Mouse (Mus musculus) thymus, adult 18-20 months (tissue): ENCODE measurements around the gene Scn8a.
"Not testable (repeated sequence)": the region's sequence is repeated elsewhere in the genome, so short reads cannot be mapped to it uniquely, and the experiment has no call there.

ENCODE experiments used
- DNase-seq, 2 experiments: peaks; one replicate each; pipeline ENCODE4 v3.0.0; 2022; ENCODE audit warnings: mixed read lengths in 2 of 2

Scn8a gene

GRCm38 (mm10) chr15:100869558-100869957 lies at the start of gene Scn8a:
Gene Scn8a (plus strand): TSS chr15:100869858.
- no peak for DNase-seq

DNA sequence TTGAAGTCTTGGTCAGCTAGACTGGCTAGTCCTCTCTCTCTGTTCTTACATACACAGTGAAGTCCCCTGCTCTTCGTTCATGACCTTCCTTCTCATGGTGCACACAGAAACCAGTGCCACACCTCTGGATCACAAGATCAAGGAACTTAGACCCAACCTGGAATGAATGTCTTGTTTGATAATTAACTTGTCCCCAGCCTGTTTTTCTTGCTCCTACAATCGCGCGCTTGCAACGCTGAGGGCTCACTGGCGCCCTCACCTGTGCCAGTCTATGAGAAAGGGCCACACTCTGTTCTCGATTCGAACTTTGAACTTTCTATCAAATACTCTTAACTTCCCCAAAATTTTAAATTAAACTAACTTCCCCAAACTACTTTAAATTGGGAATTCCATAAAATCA lies 47.8 kb upstream of the Scn8a start:
- no peak for DNase-seq

DNA sequence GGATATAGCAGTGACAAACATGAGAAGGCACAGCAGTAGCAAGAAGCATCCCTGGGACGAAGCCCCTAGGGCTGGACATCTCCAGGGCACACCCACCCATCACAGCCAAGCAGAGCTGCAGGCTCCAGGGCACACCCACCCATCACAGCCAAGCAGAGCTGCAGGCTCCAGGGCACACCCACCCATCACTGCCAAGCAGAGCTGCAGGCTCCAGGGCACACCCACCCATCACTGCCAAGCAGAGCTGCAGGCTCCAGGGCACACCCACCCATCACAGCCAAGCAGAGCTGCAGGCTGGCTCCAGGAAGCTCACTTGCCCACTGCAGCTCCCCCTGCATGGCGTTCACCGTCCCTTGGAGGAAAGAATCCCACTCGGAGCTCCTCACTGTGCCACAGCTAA lies 47.3 kb upstream of the Scn8a start:
- not testable (repeated sequence) for DNase-seq

- no peak for DNase-seq
Observed at GRCm38 (mm10) chr15:100825249-100825856, 44.3 kb upstream of the Scn8a start.

DNA sequence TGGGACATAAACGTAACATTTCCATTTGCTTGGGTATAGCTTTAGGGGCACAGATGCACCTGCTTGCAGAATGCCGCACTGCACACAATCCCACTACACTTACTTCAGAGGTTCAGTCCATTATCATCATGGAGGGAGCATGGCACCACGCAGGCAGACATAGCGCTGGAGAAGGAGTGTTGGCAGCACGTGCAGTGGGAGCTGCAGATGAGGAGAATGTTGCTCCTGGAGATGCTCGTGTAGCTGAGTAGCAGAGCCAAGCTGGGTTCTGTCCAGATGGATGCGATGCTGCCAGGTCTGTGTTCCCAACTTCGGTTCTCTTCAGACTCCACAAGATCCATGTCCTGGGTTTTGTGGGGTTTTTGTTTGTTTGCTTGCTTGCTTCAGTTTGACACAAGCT lies 43.6 kb upstream of the Scn8a start:
- no peak for DNase-seq

DNA sequence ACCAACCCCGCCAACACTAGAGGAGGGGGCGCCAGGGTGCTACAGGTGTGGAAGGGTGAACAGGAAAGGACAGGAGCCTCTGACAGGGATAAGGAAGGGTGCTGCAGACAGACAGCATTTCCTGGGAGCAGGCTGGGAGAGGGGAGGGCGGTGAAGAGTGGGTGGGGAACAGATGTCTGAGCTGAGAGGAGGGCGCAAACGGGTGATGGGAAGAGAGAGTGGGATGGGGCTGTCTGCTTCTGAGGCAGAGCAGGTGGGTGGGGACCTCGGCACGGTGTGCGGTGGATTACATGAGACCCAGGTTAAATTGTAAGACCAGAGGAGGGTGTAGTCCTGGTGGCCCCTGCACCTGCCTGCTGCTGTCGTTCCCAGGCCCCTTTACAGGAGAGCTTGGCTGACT lies 39.9 kb upstream of the Scn8a start:
- DNase-seq = no peak

DNA sequence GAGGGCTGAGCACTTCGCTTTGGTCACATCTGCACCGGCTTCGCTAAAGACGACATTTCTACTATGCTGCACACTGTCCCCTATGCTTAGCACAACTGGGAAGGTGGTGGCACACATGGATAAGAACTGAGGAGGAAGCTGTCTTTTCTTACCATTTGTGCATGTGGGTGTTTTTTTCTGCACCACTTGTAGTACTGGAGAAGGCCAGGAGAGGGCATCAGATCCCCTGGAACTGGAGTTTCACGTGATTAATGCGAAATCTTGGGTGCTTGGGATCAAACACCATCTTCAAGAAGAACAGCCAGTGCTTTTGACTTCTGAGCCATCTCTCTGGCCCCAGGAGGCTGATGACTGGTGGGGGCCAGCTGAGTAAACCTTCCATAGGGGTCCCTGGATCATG lies 39.0 kb upstream of the Scn8a start:
- no peak for DNase-seq

DNA sequence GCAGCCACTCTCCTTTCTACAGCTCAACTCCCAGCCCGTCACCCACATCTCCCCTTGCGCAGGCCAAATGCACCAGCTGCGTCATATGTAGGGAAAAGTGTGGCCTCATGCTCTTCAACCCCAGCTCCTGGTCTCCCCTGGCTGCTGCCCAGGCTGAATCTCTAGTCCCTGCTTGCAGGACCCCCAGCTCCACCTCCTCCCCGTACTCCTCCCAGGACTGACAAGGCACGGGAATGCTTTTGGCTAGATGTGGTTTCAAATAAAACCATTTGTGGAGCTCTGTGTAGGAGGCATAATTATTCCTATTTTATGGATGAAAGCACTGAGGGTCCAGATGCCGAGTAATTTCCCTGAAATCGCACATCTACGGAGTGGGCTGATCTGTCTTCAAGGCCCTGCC lies 37.5 kb upstream of the Scn8a start:
- DNase-seq = no peak

GRCm38 (mm10) chr15:100832784-100833183 lies 36.9 kb upstream of the Scn8a start:
- no peak for DNase-seq

DNA sequence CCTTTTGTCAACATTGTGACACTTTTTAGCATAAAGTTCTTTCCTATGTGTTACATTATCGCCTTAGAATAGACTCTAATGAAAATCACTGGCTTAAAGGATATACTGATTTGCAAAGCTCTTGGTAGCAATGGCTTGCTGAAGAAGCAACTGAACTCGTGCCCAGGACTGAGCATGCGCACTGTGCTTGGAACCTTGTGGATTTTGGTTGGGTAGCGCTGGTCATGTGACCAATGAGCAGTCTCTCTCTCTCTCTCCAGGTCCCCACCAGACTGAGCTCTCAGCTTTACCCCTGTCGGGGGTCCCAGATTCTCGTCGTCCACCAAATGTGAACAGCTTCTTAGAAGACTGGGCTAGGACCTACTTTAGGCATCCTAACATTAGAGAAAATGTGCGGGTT lies 32.9 kb upstream of the Scn8a start:
- no peak for DNase-seq

DNA sequence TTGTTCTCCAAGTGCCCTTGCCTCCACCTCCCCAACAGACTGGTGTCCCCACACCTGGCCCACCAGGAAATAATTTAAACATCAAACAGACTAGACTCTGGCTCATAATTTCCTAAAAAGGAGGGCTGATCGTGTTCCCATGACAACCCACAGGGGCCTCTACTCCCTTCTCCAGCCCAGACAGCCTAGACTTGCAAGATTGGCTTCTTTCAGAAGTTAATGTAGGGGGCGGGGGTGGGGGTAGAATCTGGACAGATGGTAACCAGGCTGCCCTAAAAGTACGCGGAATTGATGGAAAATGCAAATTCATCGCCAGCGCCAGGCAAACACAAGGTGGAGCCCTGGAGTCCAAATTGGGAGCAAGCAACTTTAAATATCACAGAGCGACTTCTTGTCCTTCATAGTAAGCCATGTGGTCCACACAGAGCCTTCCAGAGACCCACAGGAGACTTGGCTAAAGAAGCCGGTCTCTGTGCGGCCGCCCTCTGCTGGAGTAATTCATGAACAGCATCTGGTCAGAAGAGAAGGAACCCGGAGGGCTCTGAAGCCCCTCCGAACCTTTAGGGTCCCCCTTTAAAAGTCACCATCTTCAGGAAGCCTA lies 31.0 kb upstream of the Scn8a start:
- DNase-seq = peak in 1 of 2 experiments; percentile 22

DNA sequence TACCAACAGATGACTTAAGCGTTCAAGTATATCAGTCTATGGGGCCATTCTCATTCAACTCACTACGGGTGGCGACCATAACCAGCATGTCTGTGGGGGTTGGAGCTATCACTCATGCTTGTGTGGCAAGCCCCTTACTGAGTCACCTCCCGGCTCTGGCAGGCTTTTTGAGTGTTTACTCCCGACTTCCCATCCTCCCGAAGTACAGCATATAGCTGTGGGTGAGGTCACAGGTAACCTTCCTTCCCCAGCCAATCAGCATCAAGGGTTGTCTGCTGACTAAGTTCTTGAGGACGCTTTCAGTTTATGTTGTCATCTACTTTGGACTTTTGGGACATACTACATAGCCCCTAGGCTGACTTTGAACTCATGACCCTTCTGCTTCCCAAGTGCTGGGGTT lies 25.3 kb upstream of the Scn8a start:
- DNase-seq = peak in 1 of 2 experiments; percentile 19

GRCm38 (mm10) chr15:100845049-100845879 lies 24.4 kb upstream of the Scn8a start:
- peak; percentile 65 to 83 for DNase-seq

GRCm38 (mm10) chr15:100847193-100847592 lies 22.5 kb upstream of the Scn8a start:
- DNase-seq = no peak

DNA sequence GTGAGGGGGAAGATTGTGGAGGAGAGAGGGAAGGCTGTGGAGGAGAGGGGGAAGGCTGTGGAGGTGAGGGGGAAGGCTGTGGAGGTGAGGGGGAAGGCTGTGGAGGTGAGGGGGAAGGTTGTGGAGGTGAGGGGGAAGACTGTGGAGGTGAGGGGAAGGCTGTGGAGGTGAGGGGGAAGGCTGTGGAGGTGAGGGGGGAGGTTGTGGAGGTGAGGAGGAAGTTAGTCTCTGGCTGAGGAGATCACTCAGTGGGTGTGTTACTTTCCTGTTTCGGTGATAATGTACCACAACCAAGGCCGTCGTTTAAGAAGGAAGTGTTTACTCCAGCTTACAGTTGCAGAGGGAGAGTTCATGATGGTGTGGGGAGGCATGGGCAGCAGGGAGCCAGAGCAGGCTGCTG lies 12.1 kb upstream of the Scn8a start:
- DNase-seq = no peak

- no peak for DNase-seq
Observed at GRCm38 (mm10) chr15:100860856-100861255, 8.8 kb upstream of the Scn8a start.

- DNase-seq = no peak
Observed at GRCm38 (mm10) chr15:100865556-100865955, 4.1 kb upstream of the Scn8a start.

DNA sequence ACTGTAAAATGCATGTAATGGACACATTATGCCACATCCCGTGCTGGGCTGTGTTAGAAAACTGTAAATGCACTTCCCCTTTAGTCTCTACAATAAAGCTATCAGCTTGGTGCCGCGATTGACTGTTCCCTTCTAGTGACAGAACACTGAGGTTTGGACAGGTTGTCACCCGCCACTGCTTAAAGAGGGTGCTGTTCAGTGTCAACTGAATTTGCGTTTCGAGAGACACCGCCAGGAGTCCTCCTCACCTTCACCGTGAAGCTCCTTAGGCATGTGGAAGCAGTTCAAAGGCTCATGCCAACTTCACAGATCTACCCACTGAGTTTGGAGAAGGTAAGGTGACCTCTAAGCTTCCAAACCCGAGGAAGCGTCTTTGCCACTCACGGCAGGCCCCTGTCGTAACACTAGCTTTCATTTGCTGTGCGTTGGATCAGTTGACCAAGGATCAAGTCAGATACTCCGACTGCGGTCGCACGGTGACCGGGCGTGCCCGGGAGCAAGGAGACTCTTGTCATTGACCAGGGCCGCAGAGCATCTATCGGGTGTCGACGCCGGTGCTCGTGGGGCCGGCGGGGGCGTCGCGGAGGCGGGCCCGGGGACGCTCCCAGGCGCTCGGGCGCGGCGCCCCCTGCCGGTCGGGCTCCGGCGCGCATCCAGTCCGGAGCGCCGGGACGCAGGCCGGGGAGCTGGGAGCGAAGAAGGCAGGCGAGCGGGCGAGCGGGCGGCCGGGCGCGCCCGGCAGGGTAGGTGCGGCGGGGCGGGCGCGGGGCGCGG lies 530 bp downstream of the Scn8a start:
- DNase-seq = peak in 1 of 2 experiments; percentile 14

DNA sequence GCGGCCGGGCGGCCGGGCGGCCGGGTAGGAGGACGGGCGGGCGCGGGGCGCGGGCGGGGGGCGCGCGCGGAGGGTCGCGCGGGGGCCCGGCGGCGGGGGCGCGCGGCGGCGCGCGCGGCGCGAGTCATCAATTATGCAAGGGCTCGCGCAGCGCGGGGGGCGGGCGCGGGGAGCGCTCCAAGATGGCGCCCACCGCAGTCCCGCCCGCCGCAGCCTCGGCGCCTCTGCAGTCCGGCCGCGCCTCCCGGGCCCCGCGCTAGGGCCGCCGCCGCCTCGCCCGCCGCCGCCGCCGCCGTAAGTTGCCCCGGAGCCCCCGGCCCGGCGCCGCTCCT lies 1.1 kb downstream of the Scn8a start:
- no peak for DNase-seq

DNA sequence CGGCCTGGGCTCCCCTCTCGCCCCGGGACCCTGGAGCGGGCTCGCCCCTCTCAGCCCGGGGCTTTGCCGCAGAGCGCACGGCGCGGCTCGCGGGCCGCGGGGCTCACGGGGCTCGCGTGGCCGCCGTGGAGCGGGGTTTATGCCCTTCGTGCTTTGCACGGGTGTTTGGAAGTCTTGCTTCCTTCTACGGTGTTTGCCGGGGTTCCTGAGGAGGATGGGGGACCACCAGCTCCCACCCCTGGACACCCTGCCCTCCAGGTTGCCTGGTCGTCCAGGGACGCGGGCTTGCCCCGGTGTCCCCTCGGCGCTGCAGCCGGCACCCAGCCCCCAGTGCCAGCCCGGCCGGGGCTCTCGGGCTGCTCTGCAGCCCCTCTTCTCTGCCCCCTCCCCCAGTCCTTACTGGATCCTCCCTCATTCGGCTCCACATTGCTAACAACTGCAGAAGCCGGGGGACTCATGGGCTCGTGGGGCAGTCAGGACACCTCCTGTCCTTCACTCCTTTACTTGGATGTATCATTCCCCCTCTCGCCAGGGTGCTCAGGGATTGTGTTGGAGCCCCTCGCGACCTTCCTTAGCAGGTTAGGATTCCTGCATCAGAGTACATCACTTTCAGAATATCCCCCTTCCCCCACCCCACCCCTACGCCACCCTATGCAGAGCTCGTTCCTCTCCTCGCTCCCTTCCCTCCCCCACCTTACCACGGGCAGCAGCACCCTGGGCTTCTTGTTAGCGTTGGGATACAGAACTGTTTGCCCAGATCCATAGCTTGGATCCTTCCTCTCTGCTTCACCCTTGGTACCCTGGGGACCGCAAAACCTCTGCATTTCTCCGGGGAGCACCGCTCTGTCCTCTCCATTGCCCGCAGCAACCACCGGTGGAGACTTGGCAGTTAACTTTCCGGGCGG lies 1.7 kb downstream of the Scn8a start:
- no peak for DNase-seq

DNA sequence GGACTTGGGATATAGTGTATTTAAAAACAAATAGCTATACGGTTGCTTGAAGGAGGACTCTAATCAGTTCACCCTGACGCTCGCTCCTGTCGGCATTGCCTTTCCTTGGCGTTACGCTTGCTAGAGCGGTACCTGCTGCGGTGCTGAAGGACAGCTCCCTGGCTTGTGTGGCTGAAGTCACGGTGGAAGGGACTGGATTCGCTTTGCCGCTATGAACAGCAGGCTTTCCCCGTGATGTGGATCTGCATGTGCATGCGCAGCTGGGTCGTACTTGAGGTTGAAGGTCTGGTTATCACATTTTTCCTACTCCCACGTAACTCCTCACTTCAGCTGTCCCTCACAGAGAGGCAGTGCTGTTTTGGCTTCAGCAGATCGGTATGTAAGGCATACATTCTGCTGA lies 3.5 kb downstream of the Scn8a start:
- DNase-seq = peak; percentile 23 to 26

DNA sequence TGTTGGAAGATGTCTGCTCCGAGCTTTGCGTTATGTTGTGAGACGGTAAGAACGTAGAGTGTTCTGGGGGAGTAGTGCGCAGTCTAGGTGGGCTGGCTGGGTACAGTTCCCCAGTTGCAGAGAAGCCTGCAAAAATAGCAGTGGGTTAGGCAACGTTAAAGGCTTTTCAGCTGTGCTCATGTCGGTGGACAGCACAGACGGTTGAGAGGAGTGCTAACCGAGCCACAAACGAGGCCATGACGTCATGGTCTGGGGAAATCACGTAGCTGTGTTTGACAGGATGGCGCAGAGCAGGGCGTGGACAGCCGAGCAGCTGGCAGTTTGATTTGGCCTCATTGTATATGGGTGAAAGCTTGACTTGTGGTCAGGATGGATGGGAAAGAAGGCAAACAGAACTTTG lies 9.4 kb downstream of the Scn8a start:
- DNase-seq = no peak
